Mouse (Mus musculus): ENCODE measurements around the gene Fgfr2. TPM values are rescaled to one million over a fixed set of nuclear protein-coding genes. Genes with fewer than 3 reads are reported as not detected.

Fgfr2 gene
- polyA plus RNA-seq, 1 experiment from 2014 or later = 34.1 TPM

DNA sequence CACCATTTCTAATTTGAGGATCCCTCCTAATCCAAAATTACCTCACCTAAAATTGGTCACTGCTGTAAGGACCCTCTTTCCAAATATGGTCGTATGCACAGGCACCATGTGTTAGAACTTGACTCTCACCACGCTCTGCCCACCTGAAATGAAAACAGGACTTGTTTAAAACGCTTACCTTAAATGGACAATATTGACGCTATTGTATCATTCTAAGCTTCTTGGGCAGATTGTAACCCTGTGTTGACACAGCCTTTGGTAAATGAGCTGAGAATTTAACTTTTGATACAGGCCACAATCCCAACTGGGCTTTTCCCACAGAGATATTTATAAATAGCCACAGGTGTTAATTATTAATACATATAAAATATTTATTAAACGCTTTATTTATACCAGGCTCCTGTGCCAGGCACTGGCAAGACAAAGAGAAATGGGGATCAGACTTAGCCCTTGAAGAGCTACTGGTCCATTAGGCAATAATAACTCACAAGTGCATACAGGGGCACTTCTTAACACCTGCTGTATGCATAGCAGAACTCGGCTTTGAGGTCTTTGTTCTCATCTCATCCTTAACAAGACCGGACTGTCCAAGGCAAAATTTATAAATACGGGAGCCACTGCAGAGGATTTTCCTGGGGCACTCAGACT, 16.7 kb upstream of the Fgfr2 start:
- Histone ChIP-seq H3K4me2 (no peak overlapping the region), H3K9me3 (replicated peaks) (no peaks in the 10 kb centered on the region), H3K4me3 (no peak overlapping the region), H3K27ac (ENCODE audit: poor library complexity, severe bottlenecking) (no peak overlapping the region), H3K36me3 (no peaks in the 10 kb centered on the region), H3K9ac (no peak overlapping the region), H3K27me3 (replicated peaks) (no peaks in the 10 kb centered on the region), H3K4me1 (replicated peaks) (no peaks in the 10 kb centered on the region)
- WGBS = 77% methylated on average over 8 of the region's 8 CpGs
- ATAC-seq (ENCODE audit: insufficient number of reproducible peaks, low FRiP score) = no peak

- Histone ChIP-seq H3K27me3 (replicated peaks) (no peaks in the 10 kb centered on the region), H3K36me3 (no peaks in the 10 kb centered on the region), H3K27ac (ENCODE audit: poor library complexity, severe bottlenecking) (no peak overlapping the region), H3K4me3 (no peak overlapping the region), H3K9me3 (replicated peaks) (peaks cover 4% of the 10 kb centered on the region; the same call in 1 of the 2 replicates), H3K4me1 (replicated peaks) (no peaks in the 10 kb centered on the region), H3K4me2 (no peak overlapping the region), H3K9ac (no peak overlapping the region)
- no peak for ATAC-seq (ENCODE audit: insufficient number of reproducible peaks, low FRiP score)
- 69% methylated on average over 5 of the region's 5 CpGs for WGBS
Observed at GRCm38 (mm10) chr7:133133552-133133951, 10.4 kb upstream of the Fgfr2 start.

DNA sequence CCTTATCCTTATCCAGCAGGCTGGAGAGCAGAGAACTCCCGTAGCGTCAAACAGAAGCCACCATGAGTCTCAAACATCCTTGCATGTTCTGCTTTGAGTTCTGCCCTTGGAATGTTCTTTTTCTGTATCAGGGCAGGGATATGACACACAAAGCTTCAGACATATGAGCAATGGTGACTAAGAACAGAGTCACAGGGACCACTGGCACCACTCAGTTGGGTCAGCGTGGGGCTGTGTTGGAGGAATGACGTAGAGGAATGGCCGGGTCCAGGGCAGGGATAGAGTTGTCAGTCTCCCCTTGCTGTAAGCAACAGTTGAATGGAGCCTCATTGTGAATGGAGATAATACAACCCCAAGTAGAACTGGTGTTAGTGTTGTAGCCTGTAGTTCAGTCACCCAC, 9.6 kb upstream of the Fgfr2 start:
- Histone ChIP-seq H3K27me3 (replicated peaks) (no peaks in the 10 kb centered on the region), H3K9me3 (replicated peaks) (peaks cover 6% of the 10 kb centered on the region; the same call in 1 of the 2 replicates), H3K27ac (ENCODE audit: poor library complexity, severe bottlenecking) (no peak overlapping the region), H3K4me1 (replicated peaks) (no peaks in the 10 kb centered on the region), H3K9ac (no peak overlapping the region), H3K4me2 (no peak overlapping the region), H3K4me3 (no peak overlapping the region), H3K36me3 (no peaks in the 10 kb centered on the region)
- ATAC-seq (ENCODE audit: insufficient number of reproducible peaks, low FRiP score) = no peak
- WGBS = 87% methylated on average over 5 of the region's 5 CpGs

DNA sequence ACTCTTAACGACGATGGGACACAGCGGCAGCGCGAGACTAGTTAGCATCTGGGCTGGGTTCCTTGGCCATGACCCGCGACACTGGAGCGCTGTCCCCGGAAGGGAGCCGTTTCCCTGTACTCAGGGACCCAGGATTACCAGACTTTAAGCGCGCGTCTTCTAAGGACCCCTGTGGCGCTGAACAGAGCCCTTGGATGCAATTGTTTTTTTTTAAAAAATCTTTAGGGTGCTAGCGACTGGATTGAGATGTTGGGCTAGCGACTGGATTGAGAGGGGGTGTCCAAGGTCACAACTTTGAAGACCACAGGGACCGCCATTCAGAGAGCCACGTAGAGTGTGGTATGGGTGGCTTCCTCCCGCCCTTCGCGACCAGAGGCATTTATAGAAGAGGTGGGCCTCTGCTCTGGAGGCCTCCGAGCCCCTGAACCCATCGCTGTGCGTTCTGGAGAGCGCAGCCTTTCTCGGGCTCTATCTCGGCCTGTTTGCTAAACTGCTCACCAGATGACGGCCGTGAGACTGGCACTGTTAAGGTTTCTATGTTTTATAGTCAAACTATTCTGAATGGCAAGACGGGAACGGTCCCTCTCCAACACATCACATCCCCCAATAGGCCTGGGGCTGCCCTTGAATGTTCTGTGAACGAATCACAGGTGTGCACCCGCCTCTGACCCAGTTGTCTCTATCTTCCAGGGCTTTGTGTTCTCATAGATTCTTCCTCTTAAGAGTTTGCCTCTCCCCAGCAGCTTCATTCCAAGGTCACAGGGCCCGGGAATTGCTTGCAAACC, 1.7 kb upstream of the Fgfr2 start:
- 5% methylated on average over 34 of the region's 34 CpGs for WGBS
- Histone ChIP-seq H3K4me1 (replicated peaks) (peaks cover 19% of the 10 kb centered on the region), H3K27ac (ENCODE audit: poor library complexity, severe bottlenecking) (peak overlapping the region; percentile 100), H3K4me3 (peak overlapping the region; percentile 79), H3K36me3 (no peaks in the 10 kb centered on the region), H3K4me2 (peak overlapping the region; percentile 92), H3K9ac (peak overlapping the region; percentile 98), H3K9me3 (replicated peaks) (peaks cover 6% of the 10 kb centered on the region; the same call in 1 of the 2 replicates), H3K27me3 (replicated peaks) (no peaks in the 10 kb centered on the region)
- ATAC-seq (ENCODE audit: insufficient number of reproducible peaks, low FRiP score) = no peak

DNA sequence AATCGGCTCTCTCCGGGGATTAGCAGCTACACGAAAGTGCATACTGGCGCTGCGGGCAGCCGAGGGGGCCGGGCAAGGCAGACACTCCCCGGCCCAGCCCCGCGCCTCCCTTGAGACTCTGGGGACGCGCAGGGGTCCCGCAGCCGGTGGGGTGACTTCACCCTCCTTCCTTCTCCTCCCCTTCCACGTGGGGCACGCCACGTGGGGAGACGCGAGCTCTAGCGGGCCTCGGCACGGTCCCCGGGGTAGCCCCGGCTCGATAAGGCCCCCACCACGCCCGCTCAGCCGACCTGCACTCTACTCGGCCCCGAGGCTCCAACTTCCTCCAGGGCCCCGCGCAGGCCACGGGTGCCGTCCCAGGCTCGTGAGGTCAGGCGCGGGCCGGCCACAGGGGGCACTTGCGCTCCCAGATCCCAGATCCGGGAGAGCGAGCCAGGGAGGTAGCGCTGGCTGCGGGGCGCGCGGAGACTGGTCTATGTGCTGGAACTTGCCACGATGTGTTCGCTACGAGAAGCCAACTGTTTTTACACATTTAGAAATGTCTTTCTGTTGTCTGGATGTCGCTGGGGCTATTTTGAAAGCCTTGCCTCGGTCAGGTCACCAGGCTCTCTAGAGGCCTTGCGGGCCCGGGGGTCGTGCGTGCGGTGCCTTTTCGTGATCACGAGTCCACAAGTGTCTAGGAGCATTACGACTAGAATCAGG, 1.0 kb upstream of the Fgfr2 start, which contains the start of gene Ctbp2:
Ctbp2 (minus strand) TSS at position 356 of the 702 bp plus-strand sequence.
- Histone ChIP-seq H3K27ac (ENCODE audit: poor library complexity, severe bottlenecking) (peak within 1 kb of the TSS; percentile 100), H3K36me3 (no peaks in the 10 kb centered on the region), H3K27me3 (replicated peaks) (no peaks in the 10 kb centered on the region), H3K4me1 (replicated peaks) (peaks cover 19% of the 10 kb centered on the region), H3K4me2 (peak within 1 kb of the TSS; percentile 92), H3K4me3 (peak within 1 kb of the TSS; percentile 79), H3K9ac (peak within 1 kb of the TSS; percentile 98), H3K9me3 (replicated peaks) (peaks cover 6% of the 10 kb centered on the region; the same call in 1 of the 2 replicates)
- peak; percentile 89 for ATAC-seq (ENCODE audit: insufficient number of reproducible peaks, low FRiP score)
- WGBS = under 1% methylated on average over 58 of the region's 59 CpGs

- Histone ChIP-seq H3K9me3 (replicated peaks) (no peaks in the 10 kb centered on the region), H3K9ac (peak overlapping the region; percentile 98), H3K27ac (ENCODE audit: poor library complexity, severe bottlenecking) (peak overlapping the region; percentile 100), H3K27me3 (replicated peaks) (no peaks in the 10 kb centered on the region), H3K4me1 (replicated peaks) (peaks cover 32% of the 10 kb centered on the region), H3K4me3 (peak overlapping the region; percentile 79), H3K36me3 (no peaks in the 10 kb centered on the region), H3K4me2 (peak overlapping the region; percentile 92)
- under 1% methylated on average over 68 of the region's 102 CpGs for WGBS
- peak; percentile 19 for ATAC-seq (ENCODE audit: insufficient number of reproducible peaks, low FRiP score)
Observed at GRCm38 (mm10) chr7:133122379-133123243, 539 bp downstream of the Fgfr2 start.

- Histone ChIP-seq H3K9ac (peak overlapping the region; percentile 98), H3K4me1 (replicated peaks) (peaks cover 40% of the 10 kb centered on the region), H3K27ac (ENCODE audit: poor library complexity, severe bottlenecking) (peak overlapping the region; percentile 100), H3K27me3 (replicated peaks) (no peaks in the 10 kb centered on the region), H3K36me3 (no peaks in the 10 kb centered on the region), H3K9me3 (replicated peaks) (no peaks in the 10 kb centered on the region), H3K4me2 (peak overlapping the region; percentile 92), H3K4me3 (peak overlapping the region; percentile 79)
- WGBS = under 1% methylated on average over 75 of the region's 94 CpGs
- no peak for ATAC-seq (ENCODE audit: insufficient number of reproducible peaks, low FRiP score)
Observed at GRCm38 (mm10) chr7:133121661-133122378, 1.3 kb downstream of the Fgfr2 start.

DNA sequence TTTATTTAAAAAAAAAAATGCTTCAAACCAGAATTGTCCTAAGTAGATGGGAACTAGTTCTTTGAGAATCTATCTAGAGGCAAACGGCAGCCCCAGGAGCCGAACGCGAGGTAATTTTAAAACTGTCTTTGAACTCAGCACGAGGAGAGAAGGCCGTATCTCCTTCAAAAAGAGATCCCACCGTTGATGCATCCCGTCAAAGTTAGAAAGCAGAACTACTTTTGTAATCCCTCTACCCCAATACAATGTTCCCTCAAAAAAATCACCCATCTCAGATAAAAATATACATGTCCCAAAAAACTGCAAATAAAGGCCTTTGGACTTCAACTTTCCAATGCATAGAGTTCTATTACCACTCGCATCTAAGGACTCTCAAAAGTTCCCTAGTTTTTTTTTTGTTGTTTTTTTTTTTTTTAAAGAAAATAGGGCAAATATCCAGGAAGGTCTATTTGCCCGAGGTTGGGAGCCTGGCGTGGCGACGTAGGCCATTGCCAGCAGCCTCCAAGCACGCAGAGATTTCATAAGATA, 2.0 kb downstream of the Fgfr2 start:
- Histone ChIP-seq H3K27ac (ENCODE audit: poor library complexity, severe bottlenecking) (peak overlapping the region; percentile 100), H3K4me3 (peak overlapping the region; percentile 79), H3K36me3 (no peaks in the 10 kb centered on the region), H3K4me2 (peak overlapping the region; percentile 92), H3K9ac (peak overlapping the region; percentile 98), H3K27me3 (replicated peaks) (no peaks in the 10 kb centered on the region), H3K9me3 (replicated peaks) (no peaks in the 10 kb centered on the region), H3K4me1 (replicated peaks) (peaks cover 45% of the 10 kb centered on the region)
- WGBS = 2% methylated on average over 14 of the region's 14 CpGs
- ATAC-seq (ENCODE audit: insufficient number of reproducible peaks, low FRiP score) = no peak

- WGBS = 8% methylated on average over 15 of the region's 15 CpGs
- no peaks in the 10 kb centered on the region for H3K27me3 ChIP-seq (replicated peaks)
- H3K27ac ChIP-seq (ENCODE audit: poor library complexity, severe bottlenecking) = no peak overlapping the region
- ATAC-seq (ENCODE audit: insufficient number of reproducible peaks, low FRiP score) = no peak
- no peaks in the 10 kb centered on the region for H3K9me3 ChIP-seq (replicated peaks)
- peaks cover 47% of the 10 kb centered on the region for H3K4me1 ChIP-seq (replicated peaks)
- H3K4me3 ChIP-seq = peak overlapping the region; percentile 37
- peak overlapping the region; percentile 78 for H3K4me2 ChIP-seq
- H3K9ac ChIP-seq = peak overlapping the region; percentile 71
- H3K36me3 ChIP-seq = no peaks in the 10 kb centered on the region
Observed at GRCm38 (mm10) chr7:133120221-133120751, 2.9 kb downstream of the Fgfr2 start.
